Mouse (Mus musculus) T-helper 17 cell (primary cell): Measurements from ENCODE around the gene Plxna4.

Experiments
- in situ Hi-C, 2 experiments: fragments of 300-600 bp; cut with MboI, MseI; formaldehyde crosslinking; loops; 1 replicate in 1 of 2; 2 replicates in 1 of 2; pipeline ENCODE4 v1.15.1; 2025; ENCODE audit warnings: high pct_unique_total_duplicates in 2 of 2

Plxna4 gene

DNA sequence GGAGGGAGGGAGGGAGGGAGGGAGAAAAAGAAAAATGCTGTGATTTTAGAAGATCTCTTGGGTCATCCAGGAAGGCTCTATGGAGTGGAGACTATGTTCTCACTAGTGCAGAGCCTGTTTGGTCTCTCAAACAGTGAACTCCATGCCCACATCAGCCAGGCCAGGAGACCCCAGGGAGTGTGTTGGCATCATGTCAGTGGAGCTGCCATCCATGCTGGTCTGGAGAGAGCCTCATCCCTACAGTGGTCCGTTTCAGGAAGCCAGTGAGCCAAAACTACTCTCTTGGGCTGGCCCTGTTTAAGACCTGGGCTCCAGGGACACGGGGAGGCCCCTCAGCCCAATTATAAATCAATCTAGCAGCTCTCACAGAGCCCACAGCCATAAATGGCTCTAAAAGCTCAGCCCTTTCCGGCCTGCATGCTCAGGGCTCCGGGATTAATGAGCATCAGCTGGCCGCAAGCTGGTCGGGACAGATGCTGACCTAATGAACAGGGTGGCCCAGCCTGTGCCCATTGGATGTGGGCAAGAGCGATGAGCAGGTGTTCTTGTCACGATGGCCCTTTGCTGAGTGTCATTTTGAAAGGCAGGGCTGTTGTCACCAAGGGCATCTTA, 180.3 kb downstream of the Plxna4 start:
- in situ Hi-C loops: no loop called here

DNA sequence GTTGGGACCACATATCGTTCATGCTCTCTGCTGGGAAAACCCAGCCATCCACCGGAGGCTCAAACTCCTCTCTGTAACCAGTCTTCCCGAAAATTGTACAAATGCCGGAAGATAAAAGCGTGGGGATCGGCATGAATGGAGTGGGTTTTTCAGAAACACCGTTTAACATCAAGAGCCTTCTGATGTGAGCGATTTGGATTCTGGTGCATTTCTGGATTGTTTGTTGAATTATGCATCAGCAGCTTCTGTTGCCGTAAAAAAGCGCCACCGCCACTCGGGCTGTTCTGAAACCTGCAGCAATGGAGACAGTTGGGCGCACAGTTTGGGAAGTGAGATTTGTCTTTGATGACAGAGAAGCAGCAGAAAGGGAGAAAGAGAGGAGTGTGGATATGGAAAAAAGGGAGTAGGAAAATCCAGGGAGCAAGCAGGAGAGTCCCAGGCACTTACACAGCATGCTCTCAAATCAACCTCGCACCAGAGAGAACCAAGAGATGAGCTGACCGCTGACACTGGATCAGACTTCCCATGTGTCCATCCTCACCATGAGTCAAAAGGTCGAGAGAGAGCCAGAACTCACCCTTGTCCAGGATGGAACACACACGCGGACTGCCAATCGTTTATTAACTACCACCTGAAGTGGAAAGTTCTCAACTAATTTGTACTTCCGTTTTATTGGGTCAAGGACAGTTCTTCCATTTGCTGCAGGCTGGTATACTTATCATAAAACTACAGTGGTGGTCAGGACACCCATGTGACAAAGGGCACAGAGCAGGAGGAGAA, 181.5 kb downstream of the Plxna4 start:
- in situ Hi-C loops: no loop called here

DNA sequence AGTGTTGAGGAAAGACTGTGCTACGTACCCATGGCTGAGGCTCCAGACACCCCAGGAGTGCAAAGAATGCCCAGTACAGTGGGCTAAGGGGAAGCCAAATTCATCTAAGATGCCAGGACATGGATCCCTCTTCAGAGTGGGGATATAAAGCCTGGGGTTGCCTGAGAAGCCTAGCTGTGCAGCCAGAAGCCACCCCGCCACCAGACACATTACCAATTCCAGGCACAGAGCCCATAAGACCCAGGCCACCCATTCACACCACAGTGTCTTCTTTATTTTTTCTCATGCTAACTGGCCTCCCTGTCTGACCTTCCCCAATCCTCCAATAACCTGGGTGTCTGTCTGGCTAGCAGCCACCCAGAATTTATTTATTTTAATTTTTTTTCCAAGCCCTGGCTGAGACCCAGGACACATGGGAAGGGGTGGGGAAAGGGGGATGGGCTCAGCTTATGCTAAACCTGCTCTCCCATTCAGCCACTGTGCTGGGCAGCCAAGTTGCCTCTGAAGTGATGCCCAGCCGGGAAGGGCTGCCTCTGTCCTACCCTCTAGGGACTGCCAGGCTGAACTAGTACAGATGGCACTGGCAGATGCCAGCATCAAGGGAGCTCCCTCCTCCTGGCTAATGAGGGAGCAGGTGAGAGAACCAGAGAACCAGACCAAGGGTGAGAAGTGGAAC, 185.3 kb downstream of the Plxna4 start:
- in situ Hi-C loops: no loop called here

DNA sequence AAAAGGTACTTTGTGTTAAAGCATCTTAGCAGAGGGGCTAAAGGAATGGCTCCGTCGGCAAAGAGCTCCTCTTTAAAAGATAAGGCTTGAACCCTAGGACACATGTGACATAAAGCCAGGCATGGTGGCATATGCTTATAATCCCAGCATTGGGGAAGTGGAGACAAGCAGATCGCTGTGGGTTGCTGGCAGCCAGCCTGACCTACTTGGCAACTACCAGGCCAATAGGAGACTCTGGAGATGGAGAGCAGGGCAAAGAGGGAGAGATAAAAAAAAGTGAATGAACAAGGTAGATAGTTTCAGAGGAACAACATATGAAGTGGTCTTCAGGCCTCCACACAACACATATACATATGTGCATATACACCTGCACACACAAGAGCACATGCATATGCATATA, 189.7 kb downstream of the Plxna4 start:
- in situ Hi-C loops: no loop called here

GRCm38 (mm10) chr6:32397133-32397730, 190.8 kb downstream of the Plxna4 start:
- in situ Hi-C loops: no loop called here

- in situ Hi-C loops: no loop called here
Measured at GRCm38 (mm10) chr6:32395415-32395814, 192.6 kb downstream of the Plxna4 start.

DNA sequence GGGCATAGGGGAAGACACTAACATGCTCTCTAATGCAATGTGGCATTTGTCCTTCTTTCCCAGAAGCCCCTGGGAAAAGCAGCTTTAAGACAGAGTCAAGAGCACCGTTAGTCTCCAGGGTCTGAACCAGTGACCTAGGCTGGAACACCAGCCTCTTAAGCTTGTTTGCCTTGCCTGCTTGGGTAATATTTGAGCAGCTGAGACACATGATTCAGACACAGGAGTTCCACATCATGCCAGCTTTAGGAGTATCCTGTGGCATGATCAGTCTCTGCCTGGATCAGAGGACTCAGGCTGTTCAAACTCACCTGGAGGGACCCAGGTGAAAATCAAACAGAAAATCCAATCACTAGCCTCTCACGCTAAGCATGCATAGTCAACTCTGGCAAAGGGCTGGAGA, 195.7 kb downstream of the Plxna4 start:
- in situ Hi-C loops: no loop called here

GRCm38 (mm10) chr6:32388276-32388675, 199.7 kb downstream of the Plxna4 start:
- in situ Hi-C loops: no loop called here

DNA sequence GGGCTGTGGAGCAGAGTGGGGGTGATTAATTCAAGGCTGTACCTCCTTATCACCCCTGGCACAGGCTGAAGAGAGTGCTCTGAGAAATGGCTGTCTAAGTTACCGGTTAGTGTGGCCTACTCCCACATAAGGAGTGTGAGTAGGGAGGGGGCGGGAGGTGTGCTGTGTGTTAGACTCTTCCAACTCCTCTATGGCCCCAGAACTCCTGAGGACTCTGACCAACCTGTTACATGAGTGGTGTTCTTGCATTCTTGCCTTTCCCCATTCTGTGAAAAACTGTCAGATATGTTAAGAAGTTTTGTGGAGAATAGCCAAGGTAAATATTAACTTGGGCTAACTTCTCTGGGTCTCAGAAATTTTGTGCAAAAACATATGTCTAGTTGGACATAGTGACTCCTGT, 201.1 kb downstream of the Plxna4 start:
- in situ Hi-C loops: no loop called here

DNA sequence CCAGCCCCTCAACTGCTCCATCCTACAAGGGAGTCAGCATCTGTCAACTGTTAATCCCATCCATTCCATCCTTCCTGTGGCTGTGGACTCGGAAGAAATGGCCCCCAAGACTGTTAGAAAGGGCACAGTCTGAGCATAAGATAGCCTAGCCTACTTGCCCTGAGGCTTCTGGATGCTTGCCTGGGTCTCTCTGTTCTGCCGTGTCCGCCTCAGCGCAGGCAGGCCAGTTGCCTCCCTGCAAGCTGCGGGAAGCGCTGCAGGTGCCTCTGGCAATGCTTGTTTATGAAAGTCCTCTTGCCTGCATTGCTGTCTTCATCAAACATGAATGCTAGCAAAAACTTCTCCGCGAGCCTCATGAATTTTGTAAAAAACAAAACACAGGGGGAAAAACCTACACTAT, 203.1 kb downstream of the Plxna4 start:
- in situ Hi-C loops: no loop called here

GRCm38 (mm10) chr6:32384423-32384822, 203.6 kb downstream of the Plxna4 start:
- in situ Hi-C loops: no loop called here

GRCm38 (mm10) chr6:32381516-32381915, 206.5 kb downstream of the Plxna4 start:
- in situ Hi-C loops: no loop called here

GRCm38 (mm10) chr6:32377181-32377580, 210.8 kb downstream of the Plxna4 start:
- in situ Hi-C loops: no loop called here

DNA sequence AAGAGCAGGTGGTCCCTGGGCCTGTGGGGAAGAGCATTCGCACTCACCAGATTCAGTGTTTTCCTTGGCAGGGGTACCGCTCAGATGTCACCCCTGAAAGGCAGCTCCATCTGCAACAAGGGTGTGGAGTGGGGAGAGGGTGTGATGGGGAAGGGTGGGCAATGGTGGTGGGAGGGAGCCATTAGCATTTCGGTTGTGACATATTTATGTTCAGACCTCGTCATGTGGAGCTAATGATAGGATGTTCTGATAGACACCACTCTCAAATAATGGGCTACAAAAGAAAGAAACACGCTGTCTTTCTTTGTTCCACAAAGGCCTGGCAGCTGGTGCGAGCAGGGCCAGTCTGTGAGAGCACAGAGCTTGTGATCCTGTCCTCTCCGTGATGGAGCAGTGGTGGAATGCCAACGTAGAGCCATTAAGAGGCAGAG, 214.0 kb downstream of the Plxna4 start:
- in situ Hi-C loops: no loop called here

DNA sequence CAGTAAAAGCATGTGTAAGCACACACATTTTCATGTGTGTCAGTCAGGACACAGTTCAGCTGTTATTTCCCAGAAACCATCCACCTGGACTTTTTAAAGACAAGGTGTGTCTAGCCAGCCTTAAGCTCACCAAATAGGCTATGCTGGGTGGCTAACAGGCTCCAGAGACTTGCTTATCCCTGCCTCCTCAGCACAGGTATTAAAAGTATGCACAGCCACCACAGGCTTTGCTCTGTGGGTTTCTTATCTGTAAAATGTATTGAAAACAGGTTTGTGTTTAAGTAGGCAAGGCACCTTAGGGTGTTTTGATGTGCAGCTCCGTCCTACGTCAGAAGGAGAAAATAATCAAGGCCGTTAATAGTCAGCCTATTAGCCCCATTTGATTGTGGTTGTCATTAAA, 218.9 kb downstream of the Plxna4 start:
- in situ Hi-C loops: no loop called here

DNA sequence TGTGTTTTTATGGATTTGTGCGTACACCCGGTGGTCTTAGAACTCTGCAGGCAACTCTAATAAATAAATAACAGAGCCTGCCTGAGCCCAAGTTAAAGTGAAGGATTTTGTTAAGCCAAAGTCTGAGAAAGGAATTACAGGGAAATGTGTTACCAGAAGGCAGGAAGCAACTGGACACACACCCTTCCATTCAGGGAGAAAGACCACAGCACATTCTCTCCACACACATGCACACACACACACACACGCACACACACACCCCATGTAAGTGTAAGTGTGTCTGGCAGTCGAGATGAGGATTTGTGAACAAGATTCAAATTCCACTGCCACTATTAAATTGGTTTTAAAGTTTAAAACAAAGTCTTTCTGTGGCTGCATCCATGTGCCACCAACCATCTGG, 219.6 kb downstream of the Plxna4 start:
- in situ Hi-C loops: no loop called here

GRCm38 (mm10) chr6:32364933-32365332, 223.1 kb downstream of the Plxna4 start:
- in situ Hi-C loops: no loop called here

- in situ Hi-C loops: no loop called here
Measured at GRCm38 (mm10) chr6:32363489-32364068, 224.4 kb downstream of the Plxna4 start.

DNA sequence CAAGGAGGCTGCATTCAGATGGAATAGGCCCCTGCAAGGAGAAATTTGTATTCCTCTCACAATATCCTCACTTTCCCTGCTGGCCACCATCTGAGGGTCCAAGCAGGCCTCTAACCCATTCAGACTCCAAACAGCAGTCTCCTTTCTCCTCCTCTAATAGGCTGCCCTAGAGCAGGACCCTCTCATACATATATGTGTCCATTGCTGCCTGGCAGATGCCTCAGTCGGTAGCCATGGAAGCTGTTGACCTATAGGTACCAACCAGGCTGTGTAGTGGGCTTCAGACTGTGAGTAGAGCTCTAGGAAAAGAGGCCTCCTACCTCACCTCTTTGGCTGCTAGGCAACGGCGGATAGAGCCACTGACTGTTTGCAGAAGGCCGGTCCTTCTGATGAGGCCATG, 225.6 kb downstream of the Plxna4 start:
- in situ Hi-C loops: no loop called here

- in situ Hi-C loops: no loop called here
Measured at GRCm38 (mm10) chr6:32359675-32360074, 228.3 kb downstream of the Plxna4 start.

DNA sequence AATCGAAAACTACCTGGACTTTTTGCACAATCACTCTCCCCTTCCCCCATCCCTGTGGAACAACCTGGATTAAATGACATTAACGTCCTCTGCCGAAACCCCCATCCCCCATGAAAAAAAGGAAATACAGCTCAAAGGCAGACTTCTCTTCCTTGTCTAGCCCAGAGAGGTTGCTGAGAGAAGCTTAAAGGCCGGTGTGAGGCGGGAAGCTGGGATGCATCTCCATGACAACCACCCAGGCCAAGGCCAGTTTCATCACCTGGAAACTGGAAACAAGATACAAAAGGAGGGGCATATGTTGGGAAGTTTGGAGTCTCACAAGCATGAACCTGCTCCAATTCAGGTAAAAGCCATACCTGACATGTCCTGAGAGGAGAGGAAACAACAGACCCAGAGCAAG, 230.5 kb downstream of the Plxna4 start:
- in situ Hi-C loops: no loop called here

- in situ Hi-C loops: no loop called here
Measured at GRCm38 (mm10) chr6:32355559-32355958, 232.4 kb downstream of the Plxna4 start.
